Mouse (Mus musculus) liver, embryonic 14.5 days (tissue): ENCODE measurements at regions not wholly inside any gene's neighbourhood (a gene's known extent, or its start where the extent isn't known, plus 50 kb on each side); places are given as distances from the start of the nearest gene placed in this dataset.

Source experiments
- CTCF ChIP-seq: IDR thresholded peaks from 2 replicates; pipeline ENCODE4 v1.5.1; 2016; ENCODE audit warnings: antibody characterized with exemption, low read depth, control low read depth
- EP300 ChIP-seq: IDR thresholded peaks from 2 replicates; pipeline ENCODE4 v1.6.1; 2016; ENCODE audit warnings: antibody characterized with exemption, low read depth

- TF ChIP-seq CTCF (no peak), EP300 (no peak)
These were observed 71.5 kb downstream of the Prlhr start for GRCm38 (mm10) chr19:60396604-60397003.
